Mouse (Mus musculus) limb, embryonic 10.5 days (tissue): ENCODE measurements around the gene Map4. TPM values are rescaled to one million over a fixed set of nuclear protein-coding genes. Genes with fewer than 3 reads are reported as not detected.
A peak's percentile ranks its signal among the peaks of the same experiment; 100 is the strongest.

Source experiments
- DNase-seq: peaks from one replicate; pipeline ENCODE4 v3.0.0-alpha.2; 2017; ENCODE audit warnings: low spot score
- H3K27ac ChIP-seq: fragments of 300-500 bp; sonication (generic); 2 replicates; pipeline ENCODE4 v1.5.1; 2016; ENCODE audit warnings: mild to moderate bottlenecking
- H3K27me3 ChIP-seq: fragments of 300-500 bp; sonication (generic); 2 replicates; pipeline ENCODE4 v1.6.1; 2016; ENCODE audit warnings: low read depth, mild to moderate bottlenecking; ENCODE audit not compliant: poor library complexity, severe bottlenecking
- H3K36me3 ChIP-seq: fragments of 300-500 bp; sonication (generic); 2 replicates; pipeline ENCODE4 v1.6.1; 2016; ENCODE audit warnings: mild to moderate bottlenecking, moderate library complexity
- H3K4me1 ChIP-seq: fragments of 300-500 bp; sonication (generic); 2 replicates; pipeline ENCODE4 v1.6.1; 2016
- H3K4me3 ChIP-seq: fragments of 300-500 bp; sonication (generic); 2 replicates; pipeline ENCODE4 v1.5.1; 2016; ENCODE audit warnings: mild to moderate bottlenecking, moderate library complexity
- H3K9me3 ChIP-seq: fragments of 300-500 bp; sonication (generic); replicated peaks from 2 replicates; pipeline ENCODE4 v1.6.1; 2016; ENCODE audit warnings: mild to moderate bottlenecking
- WGBS: fragments of 180-500 bp; shearing (Covaris S2); methylation state at CpG from one replicate; pipeline ENCODE4 v1.1.7; 2016; 5-methylcytosine and 5-hydroxymethylcytosine counted together
- polyA plus RNA-seq: library from polyadenylated mRNA; unstranded; fragments of >200 nt; fragmentation: Nextera tagmentation; extraction: Ambion mirVana; gene quantifications from 2 replicates; pipeline ENCODE4 v1.2.1, GENCODE M21; 2016

Map4 gene
- polyA plus RNA-seq, 1 experiment from 2014 or later, result 43.9 TPM

GRCm38 (mm10) chr9:109932756-109933375 is 1.6 kb downstream of the Map4 start:
- Histone ChIP-seq H3K36me3 (no peaks in the 10 kb centered on the region), H3K4me3 (peak overlapping the region; percentile 90), H3K9me3 (no peaks in the 10 kb centered on the region), H3K27me3 (no peaks in the 10 kb centered on the region), H3K4me1 (peaks cover 16% of the 10 kb centered on the region), H3K27ac (peak overlapping the region; percentile 92)
- WGBS, result 1% methylated on average over 12 of the region's 12 CpGs
- peak; percentile 56 for DNase-seq

- no peak for DNase-seq
- Histone ChIP-seq H3K9me3 (no peaks in the 10 kb centered on the region), H3K4me1 (no peaks in the 10 kb centered on the region), H3K36me3 (no peaks in the 10 kb centered on the region), H3K4me3 (no peak overlapping the region), H3K27me3 (no peaks in the 10 kb centered on the region), H3K27ac (no peak overlapping the region)
- WGBS, result 92% methylated on average over 3 of the region's 3 CpGs
These were observed 8.1 kb downstream of the Map4 start for GRCm38 (mm10) chr9:109939401-109939800.

- no peaks in the 10 kb centered on the region for H3K4me1 ChIP-seq
- WGBS, result 90% methylated on average over 4 of the region's 4 CpGs
These were observed 11.5 kb downstream of the Map4 start for GRCm38 (mm10) chr9:109942796-109943195.

GRCm38 (mm10) chr9:109944712-109945111 is 13.5 kb downstream of the Map4 start:
- Histone ChIP-seq H3K9me3 (no peaks in the 10 kb centered on the region), H3K36me3 (no peaks in the 10 kb centered on the region), H3K4me3 (no peak overlapping the region), H3K27me3 (no peaks in the 10 kb centered on the region), H3K4me1 (no peaks in the 10 kb centered on the region), H3K27ac (no peak overlapping the region)
- WGBS, result 92% methylated on average over 2 of the region's 2 CpGs
- DNase-seq, result no peak

More at GRCm38 (mm10) chr9:109942796-109943195, 11.5 kb downstream of the Map4 start:
- no peak overlapping the region for H3K4me3 ChIP-seq
- H3K27me3 ChIP-seq, result no peaks in the 10 kb centered on the region
- H3K36me3 ChIP-seq, result no peaks in the 10 kb centered on the region
- no peak overlapping the region for H3K27ac ChIP-seq
- DNase-seq, result no peak
- H3K9me3 ChIP-seq, result no peaks in the 10 kb centered on the region

- H3K4me3 ChIP-seq, result no peak overlapping the region
- H3K27me3 ChIP-seq, result no peaks in the 10 kb centered on the region
- no peaks in the 10 kb centered on the region for H3K9me3 ChIP-seq
- H3K4me1 ChIP-seq, result no peaks in the 10 kb centered on the region
- no peak for DNase-seq
- no peak overlapping the region for H3K27ac ChIP-seq
- H3K36me3 ChIP-seq, result no peaks in the 10 kb centered on the region
These were observed 17.3 kb downstream of the Map4 start for GRCm38 (mm10) chr9:109948546-109948945.

- Histone ChIP-seq H3K27ac (no peak overlapping the region), H3K9me3 (no peaks in the 10 kb centered on the region), H3K4me1 (no peaks in the 10 kb centered on the region), H3K36me3 (no peaks in the 10 kb centered on the region), H3K27me3 (no peaks in the 10 kb centered on the region), H3K4me3 (no peak overlapping the region)
- whole genome bisulfite sequencing, result 91% methylated on average over 4 of the region's 4 CpGs
- no peak for DNase-seq
These were observed 18.5 kb downstream of the Map4 start for GRCm38 (mm10) chr9:109949801-109950200.

- DNase-seq, result no peak
- Histone ChIP-seq H3K27ac (no peak overlapping the region), H3K36me3 (no peaks in the 10 kb centered on the region), H3K27me3 (no peaks in the 10 kb centered on the region), H3K4me3 (no peak overlapping the region), H3K9me3 (no peaks in the 10 kb centered on the region), H3K4me1 (no peaks in the 10 kb centered on the region)
- 95% methylated on average over 8 of the region's 8 CpGs for WGBS
These were observed 22.3 kb downstream of the Map4 start for GRCm38 (mm10) chr9:109953538-109953937.

- Histone ChIP-seq H3K4me3 (no peak overlapping the region), H3K36me3 (no peaks in the 10 kb centered on the region), H3K27ac (no peak overlapping the region), H3K27me3 (no peaks in the 10 kb centered on the region), H3K9me3 (no peaks in the 10 kb centered on the region), H3K4me1 (peaks cover 2% of the 10 kb centered on the region; the same call in 1 of the 2 replicates)
- no peak for DNase-seq
These were observed 23.4 kb downstream of the Map4 start for GRCm38 (mm10) chr9:109954631-109955030.

GRCm38 (mm10) chr9:109959456-109960150 is 28.3 kb downstream of the Map4 start:
- no peak overlapping the region for H3K4me3 ChIP-seq
- WGBS, result 67% methylated on average over 5 of the region's 5 CpGs
- H3K9me3 ChIP-seq, result no peaks in the 10 kb centered on the region
- H3K27ac ChIP-seq, result no peak overlapping the region
- no peaks in the 10 kb centered on the region for H3K27me3 ChIP-seq
- no peaks in the 10 kb centered on the region for H3K36me3 ChIP-seq
- H3K4me1 ChIP-seq, result peaks cover 4% of the 10 kb centered on the region; the same call in 1 of the 2 replicates
- no peak for DNase-seq

GRCm38 (mm10) chr9:109960593-109960992 is 29.3 kb downstream of the Map4 start:
- H3K4me1 ChIP-seq, result peaks cover 4% of the 10 kb centered on the region; the same call in 1 of the 2 replicates
- 94% methylated on average over 4 of the region's 4 CpGs for WGBS
- DNase-seq, result no peak
- no peak overlapping the region for H3K4me3 ChIP-seq
- H3K36me3 ChIP-seq, result no peaks in the 10 kb centered on the region
- H3K9me3 ChIP-seq, result no peaks in the 10 kb centered on the region
- H3K27ac ChIP-seq, result no peak overlapping the region
- no peaks in the 10 kb centered on the region for H3K27me3 ChIP-seq

- no peak for DNase-seq
- H3K36me3 ChIP-seq, result no peaks in the 10 kb centered on the region
- H3K4me3 ChIP-seq, result no peak overlapping the region
- H3K27ac ChIP-seq, result no peak overlapping the region
- no peaks in the 10 kb centered on the region for H3K9me3 ChIP-seq
- H3K4me1 ChIP-seq, result peaks cover under 1% of the 10 kb centered on the region; the same call in 1 of the 2 replicates
- H3K27me3 ChIP-seq, result no peaks in the 10 kb centered on the region
These were observed 33.5 kb downstream of the Map4 start for GRCm38 (mm10) chr9:109964761-109965160.

- no peaks in the 10 kb centered on the region for H3K9me3 ChIP-seq
- no peak overlapping the region for H3K4me3 ChIP-seq
- no peak for DNase-seq
- no peak overlapping the region for H3K27ac ChIP-seq
- no peaks in the 10 kb centered on the region for H3K27me3 ChIP-seq
- WGBS, result 83% methylated on average over 4 of the region's 4 CpGs
- H3K4me1 ChIP-seq, result no peaks in the 10 kb centered on the region
- no peaks in the 10 kb centered on the region for H3K36me3 ChIP-seq
These were observed 37.3 kb downstream of the Map4 start for GRCm38 (mm10) chr9:109968351-109969116.

GRCm38 (mm10) chr9:109969181-109969580 is 37.9 kb downstream of the Map4 start:
- no peak for DNase-seq
- Histone ChIP-seq H3K4me3 (no peak overlapping the region), H3K27ac (no peak overlapping the region), H3K27me3 (no peaks in the 10 kb centered on the region), H3K36me3 (no peaks in the 10 kb centered on the region), H3K9me3 (no peaks in the 10 kb centered on the region), H3K4me1 (no peaks in the 10 kb centered on the region)
- WGBS, result 92% methylated on average over 3 of the region's 3 CpGs
